In the genomic region with DNA sequence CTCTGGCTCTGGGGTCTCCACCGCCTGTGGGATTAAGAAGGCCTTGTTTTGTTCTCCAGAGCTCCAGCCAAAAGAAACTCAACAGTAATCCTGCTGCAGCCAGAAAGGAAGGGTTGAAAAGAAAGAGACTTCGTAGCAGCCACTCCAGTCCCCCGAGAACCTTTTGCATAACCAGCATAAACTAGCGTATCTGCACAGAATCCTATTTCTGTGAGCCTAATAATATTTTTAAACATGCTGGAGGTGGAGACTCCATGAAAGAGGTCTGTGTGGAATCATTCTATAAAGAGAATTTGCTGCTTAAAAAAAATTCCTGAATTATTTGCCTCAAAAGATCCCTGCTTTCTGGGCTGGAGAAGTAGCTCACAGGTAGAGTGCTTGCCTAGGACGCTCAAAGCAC, we compare ENCODE assay signal across 17 mouse cellular contexts.
"Had no signal": no experiment of that assay in that cellular context is flagged by ENCODE, and none has a peak within 500 bp of the region (broad histone marks: within the 10 kb centered on the region; RNA-seq: fewer than 3 reads in every experiment).

No protein-coding gene starts in this region.

- ATAC-seq: intestine, postnatal 0 days; lung, postnatal 0 days; midbrain, embryonic 15.5 days had no signal

- H3K27me3 ChIP-seq: liver, embryonic 15.5 days; midbrain, embryonic 15.5 days; neural tube, embryonic 12.5 days; stomach, embryonic 15.5 days had no signal

- H3K27ac ChIP-seq: kidney, postnatal 0 days; liver, embryonic 15.5 days; midbrain, embryonic 15.5 days; neural tube, embryonic 12.5 days; stomach, embryonic 15.5 days had no signal

- DNase-seq: kidney, adult 8-10 months; kidney, postnatal 36 days; left cerebral cortex, postnatal 4 days; lung, adult 2 months; lung, postnatal 36 days; spleen, adult 18-20 months; thymus, adult 2 months; thymus, postnatal 25 days had no signal

- H3K36me3 ChIP-seq: liver, embryonic 15.5 days; midbrain, embryonic 15.5 days; neural tube, embryonic 12.5 days; stomach, embryonic 15.5 days had no signal

- H3K4me1 ChIP-seq: liver, embryonic 15.5 days; midbrain, embryonic 15.5 days; neural tube, embryonic 12.5 days; stomach, embryonic 15.5 days had no signal

- H3K9ac ChIP-seq: liver, embryonic 15.5 days; midbrain, embryonic 15.5 days; neural tube, embryonic 12.5 days; stomach, embryonic 15.5 days had no signal

- H3K4me2 ChIP-seq: liver, embryonic 11.5 days; liver, embryonic 15.5 days; midbrain, embryonic 11.5 days; midbrain, embryonic 15.5 days; neural tube, embryonic 12.5 days; stomach, embryonic 15.5 days had no signal

- H3K9me3 ChIP-seq: liver, embryonic 15.5 days; midbrain, embryonic 15.5 days; neural tube, embryonic 12.5 days; stomach, embryonic 15.5 days had no signal

- H3K4me3 ChIP-seq: liver, embryonic 15.5 days; midbrain, embryonic 15.5 days; neural tube, embryonic 12.5 days; stomach, embryonic 15.5 days had no signal
